Mouse (Mus musculus) heart, embryonic 16.5 days (tissue): ENCODE results near the gene Kcnk3. TPM values are rescaled to one million over a fixed set of nuclear protein-coding genes. Genes with fewer than 3 reads are reported as not detected.
A peak's percentile ranks its signal among the peaks of the same experiment; 100 is the strongest.

ENCODE experiments used
- ATAC-seq: fragments of 200-750 bp; cut with Nextera tagmentation; replicated peaks from 2 replicates; pipeline ENCODE4 v1.8.0; 2017; ENCODE audit warnings: moderate number of reproducible peaks; ENCODE audit not compliant: insufficient read depth, low FRiP score; ENCODE audit errors: extremely low read depth
- H3K27ac ChIP-seq: fragments of 300-500 bp; sonication (generic); 2 replicates; pipeline ENCODE4 v1.5.1; 2014; ENCODE audit warnings: mild to moderate bottlenecking, low read length, control low read depth, moderate library complexity
- H3K27me3 ChIP-seq: fragments of 300-500 bp; sonication (generic); 2 replicates; pipeline ENCODE4 v1.6.1; 2014; ENCODE audit warnings: low read length, mixed read lengths; ENCODE audit not compliant: control insufficient read depth, insufficient read depth
- H3K36me3 ChIP-seq: fragments of 300-500 bp; sonication (generic); 2 replicates; pipeline ENCODE4 v1.6.1; 2014; ENCODE audit not compliant: control insufficient read depth, insufficient read depth
- H3K4me1 ChIP-seq: fragments of 300-500 bp; sonication (generic); 2 replicates; pipeline ENCODE4 v1.6.1; 2014; ENCODE audit warnings: low read length, mixed read lengths; ENCODE audit not compliant: control insufficient read depth, insufficient read depth
- H3K4me2 ChIP-seq: fragments of 300-500 bp; sonication (generic); 2 replicates; pipeline ENCODE4 v1.6.1; 2014; ENCODE audit warnings: low read depth, mild to moderate bottlenecking, control low read depth, low read length
- H3K4me3 ChIP-seq: fragments of 300-500 bp; sonication (generic); 2 replicates; pipeline ENCODE4 v1.5.1; 2014; ENCODE audit warnings: mild to moderate bottlenecking, control low read depth, low read length
- H3K9ac ChIP-seq: fragments of 300-500 bp; sonication (generic); 2 replicates; pipeline ENCODE4 v1.6.1; 2014; ENCODE audit warnings: low read length, control low read depth
- H3K9me3 ChIP-seq: fragments of 300-500 bp; sonication (generic); replicated peaks from 2 replicates; pipeline ENCODE4 v1.6.1; 2016; ENCODE audit warnings: low read length; ENCODE audit not compliant: control insufficient read depth
- WGBS: fragments of 180-500 bp; shearing (Covaris S2); extraction: QIAGEN DNeasy Blood & Tissue Kit; methylation state at CpG from one replicate; pipeline ENCODE4 v1.1.7; 2014; 5-methylcytosine and 5-hydroxymethylcytosine counted together
- polyA plus RNA-seq: library from polyadenylated mRNA; unstranded; fragments of >200 nt; fragmentation: Nextera tagmentation; extraction: Ambion mirVana; gene quantifications from 2 replicates; pipeline ENCODE4 v1.2.1, GENCODE M21; 2015

The Kcnk3 gene
- polyA plus RNA-seq, 1 experiment from 2014 or later, result 15.3 TPM

- Histone ChIP-seq H3K4me3 (no peak overlapping the region), H3K27ac (peak overlapping the region; percentile 92), H3K36me3 (no peaks in the 10 kb centered on the region), H3K4me2 (no peak overlapping the region), H3K4me1 (peaks cover 50% of the 10 kb centered on the region), H3K27me3 (no peaks in the 10 kb centered on the region), H3K9ac (peak overlapping the region; percentile 59), H3K9me3 (no peaks in the 10 kb centered on the region)
- WGBS, result 16% methylated on average over 6 of the region's 6 CpGs
- no peak; the same call in 1 of the 2 replicates for ATAC-seq
These were observed 27.4 kb downstream of the Kcnk3 start for GRCm38 (mm10) chr5:30615416-30615815.

- 54% methylated on average over 4 of the region's 4 CpGs for WGBS
- no peak overlapping the region for H3K4me2 ChIP-seq
- ATAC-seq, result no peak
- no peak overlapping the region for H3K9ac ChIP-seq
- peak overlapping the region; percentile 92 for H3K27ac ChIP-seq
- no peaks in the 10 kb centered on the region for H3K9me3 ChIP-seq
- H3K4me3 ChIP-seq, result no peak overlapping the region
- peaks cover 3% of the 10 kb centered on the region; the same call in 1 of the 2 replicates for H3K27me3 ChIP-seq
- peaks cover 50% of the 10 kb centered on the region for H3K4me1 ChIP-seq
- H3K36me3 ChIP-seq, result no peaks in the 10 kb centered on the region
These were observed 27.8 kb downstream of the Kcnk3 start for GRCm38 (mm10) chr5:30615819-30616218.

GRCm38 (mm10) chr5:30616644-30617043, 28.7 kb downstream of the Kcnk3 start:
- Histone ChIP-seq H3K36me3 (no peaks in the 10 kb centered on the region), H3K27me3 (peaks cover 9% of the 10 kb centered on the region), H3K27ac (peak overlapping the region; percentile 89), H3K9ac (no peak overlapping the region; the same call in 1 of the 2 replicates), H3K4me2 (no peak overlapping the region), H3K4me1 (peaks cover 50% of the 10 kb centered on the region), H3K4me3 (no peak overlapping the region), H3K9me3 (no peaks in the 10 kb centered on the region)
- no peak for ATAC-seq
- 24% methylated on average over 3 of the region's 3 CpGs for WGBS

- peak overlapping the region; percentile 45 for H3K4me2 ChIP-seq
- peaks cover 15% of the 10 kb centered on the region for H3K27me3 ChIP-seq
- no peak for ATAC-seq
- H3K9ac ChIP-seq, result peak overlapping the region; percentile 59
- H3K36me3 ChIP-seq, result no peaks in the 10 kb centered on the region
- peak overlapping the region; percentile 89 for H3K27ac ChIP-seq
- 4% methylated on average over 3 of the region's 3 CpGs for WGBS
- H3K4me1 ChIP-seq, result peaks cover 52% of the 10 kb centered on the region
- H3K4me3 ChIP-seq, result no peak overlapping the region
- no peaks in the 10 kb centered on the region for H3K9me3 ChIP-seq
These were observed 29.4 kb downstream of the Kcnk3 start for GRCm38 (mm10) chr5:30617357-30617756.

GRCm38 (mm10) chr5:30617851-30618250, 29.9 kb downstream of the Kcnk3 start:
- Histone ChIP-seq H3K4me2 (peak overlapping the region; percentile 45), H3K9ac (peak overlapping the region; percentile 59), H3K27ac (peak overlapping the region; percentile 89), H3K9me3 (no peaks in the 10 kb centered on the region), H3K27me3 (peaks cover 15% of the 10 kb centered on the region), H3K36me3 (no peaks in the 10 kb centered on the region), H3K4me3 (no peak overlapping the region), H3K4me1 (peaks cover 56% of the 10 kb centered on the region)
- ATAC-seq, result peak; percentile 53
- 13% methylated on average over 11 of the region's 11 CpGs for WGBS

GRCm38 (mm10) chr5:30618376-30619003, 30.5 kb downstream of the Kcnk3 start:
- peaks cover 15% of the 10 kb centered on the region for H3K27me3 ChIP-seq
- no peaks in the 10 kb centered on the region for H3K9me3 ChIP-seq
- no peak overlapping the region for H3K4me2 ChIP-seq
- no peak for ATAC-seq
- 72% methylated on average over 8 of the region's 8 CpGs for WGBS
- H3K9ac ChIP-seq, result 0 out of 2 replicates have a peak overlapping the region, but pooled peaks have one; percentile 31
- H3K4me1 ChIP-seq, result peaks cover 54% of the 10 kb centered on the region
- H3K36me3 ChIP-seq, result no peaks in the 10 kb centered on the region
- H3K4me3 ChIP-seq, result no peak overlapping the region
- peak overlapping the region; percentile 89 for H3K27ac ChIP-seq

GRCm38 (mm10) chr5:30619211-30619610, 31.2 kb downstream of the Kcnk3 start:
- Histone ChIP-seq H3K27ac (no peak overlapping the region), H3K4me1 (peaks cover 48% of the 10 kb centered on the region), H3K9me3 (no peaks in the 10 kb centered on the region), H3K9ac (no peak overlapping the region), H3K4me2 (no peak overlapping the region), H3K27me3 (peaks cover 17% of the 10 kb centered on the region), H3K36me3 (no peaks in the 10 kb centered on the region), H3K4me3 (no peak overlapping the region)
- 76% methylated on average over 2 of the region's 2 CpGs for WGBS
- no peak for ATAC-seq

- no peak overlapping the region for H3K4me2 ChIP-seq
- H3K4me1 ChIP-seq, result peaks cover 34% of the 10 kb centered on the region
- 96% methylated on average over 20 of the region's 20 CpGs for WGBS
These were observed 32.6 kb downstream of the Kcnk3 start for GRCm38 (mm10) chr5:30620567-30620966.

GRCm38 (mm10) chr5:30621211-30621790, 33.3 kb downstream of the Kcnk3 start:
- Histone ChIP-seq H3K36me3 (no peaks in the 10 kb centered on the region), H3K9me3 (no peaks in the 10 kb centered on the region), H3K27me3 (peaks cover 17% of the 10 kb centered on the region), H3K4me1 (peaks cover 28% of the 10 kb centered on the region), H3K4me2 (no peak overlapping the region), H3K9ac (no peak overlapping the region), H3K4me3 (no peak overlapping the region), H3K27ac (no peak overlapping the region)
- ATAC-seq, result no peak
- 93% methylated on average over 9 of the region's 9 CpGs for WGBS

More at GRCm38 (mm10) chr5:30620567-30620966, 32.6 kb downstream of the Kcnk3 start:
- Histone ChIP-seq H3K9me3 (no peaks in the 10 kb centered on the region), H3K36me3 (no peaks in the 10 kb centered on the region), H3K4me3 (no peak overlapping the region), H3K27ac (no peak overlapping the region), H3K9ac (no peak overlapping the region), H3K27me3 (peaks cover 17% of the 10 kb centered on the region)
- no peak for ATAC-seq
